Mouse (Mus musculus) E14TG2a.4 (cell line): Measurements from ENCODE around the gene Il1r1.

Experiments
- CTCF ChIP-seq: conservative IDR thresholded peaks from 2 replicates; pipeline ENCODE4 v1.5.1; 2014; ENCODE audit warnings: low read length
- POU5F1 ChIP-seq: IDR thresholded peaks from 2 replicates; pipeline ENCODE4 v1.6.1; 2014; ENCODE audit warnings: low read length, borderline replicate concordance

DNA sequence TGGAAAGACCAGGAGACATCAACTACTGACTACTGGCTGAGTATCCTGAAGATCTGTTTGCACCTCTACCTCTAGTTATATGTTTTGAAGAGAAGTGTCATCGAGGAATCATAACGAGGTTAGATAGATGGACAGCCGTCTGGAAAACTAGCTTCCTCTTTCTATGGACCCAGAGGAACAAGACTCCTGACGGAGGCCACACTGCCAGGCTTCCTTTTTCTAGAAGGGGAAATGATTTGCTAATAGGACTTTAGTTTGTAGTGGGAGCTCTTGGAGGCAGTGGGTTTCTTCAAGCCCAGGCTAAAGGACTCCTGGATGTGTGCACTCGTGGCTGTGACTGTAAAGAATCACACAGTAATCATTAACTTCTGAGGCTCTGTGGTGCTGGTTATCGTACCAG, 96.9 kb downstream of the Il1r1 start:
- TF ChIP-seq CTCF: no peak
- no peak for TF ChIP-seq POU5F1
